Mouse (Mus musculus): ENCODE data around the gene Fgf11.

GRCm38 (mm10) chr11:69766126-69766609 is 35.5 kb downstream of the Fgf11 start:
- no peak for TF ChIP-seq CTCF (IDR thresholded peaks at IDR 0.05; ENCODE audit: extremely low read depth, insufficient read depth, low read length)
- no peak for TF ChIP-seq POLR2A (IDR thresholded peaks at IDR 0.05; ENCODE audit: extremely low read depth, insufficient read depth, low read length)
